Mouse (Mus musculus) cerebellum, postnatal 4 days (tissue): ENCODE measurements at regions not wholly inside any gene's neighbourhood (a gene's known extent, or its start where the extent isn't known, plus 50 kb on each side); places are given as distances from the start of the nearest gene placed in this dataset.
"Not testable (repeated sequence)": the region's sequence is repeated elsewhere in the genome, so short reads cannot be mapped to it uniquely, and the experiment has no call there.

Source experiments
- DNase-seq, 2 experiments: peaks; one replicate each; pipeline ENCODE4 v3.0.0; 2022; ENCODE audit warnings: low spot score in 2 of 2, mixed read lengths in 1 of 2

DNA sequence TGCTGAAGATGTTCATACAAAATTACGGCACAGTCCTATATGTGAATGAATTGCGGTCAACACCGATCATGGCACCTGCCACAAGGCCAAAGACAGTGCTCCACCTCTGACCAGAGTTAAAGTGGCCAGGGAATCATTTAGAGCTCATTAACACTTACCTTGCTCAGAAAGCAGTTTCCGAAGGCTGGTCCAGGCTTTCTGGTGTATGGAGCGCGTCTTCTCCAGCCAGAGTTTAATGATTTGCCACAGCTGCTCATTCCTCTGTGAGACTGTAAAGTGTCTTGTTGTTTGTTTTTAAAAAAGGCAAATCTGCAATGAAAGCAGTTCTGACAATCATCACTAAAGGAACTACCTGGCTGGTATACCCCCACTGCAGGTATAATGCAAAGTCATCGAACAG is 256.7 kb downstream of the Nfkbiz start:
- DNase-seq: no peak

DNA sequence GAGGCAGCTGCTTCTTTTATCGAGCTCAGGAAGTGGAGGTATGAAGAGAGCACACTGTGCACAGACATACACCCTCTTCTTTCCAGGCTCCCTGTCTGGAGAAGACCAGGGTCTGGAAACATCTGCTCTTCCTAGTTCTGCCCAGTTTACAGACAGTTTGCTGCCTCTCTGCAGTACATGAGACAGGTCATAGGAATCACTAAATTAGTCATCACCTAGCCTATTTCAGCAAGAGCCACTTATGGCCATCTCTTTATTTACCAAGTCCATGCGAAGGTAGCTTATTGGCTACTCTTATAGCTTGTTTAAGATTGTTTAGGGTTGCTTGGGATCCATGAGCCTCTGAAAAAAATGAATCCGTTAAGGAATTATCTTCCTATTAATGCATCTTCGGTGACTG is 257.9 kb downstream of the Nfkbiz start:
- DNase-seq: no peak

DNA sequence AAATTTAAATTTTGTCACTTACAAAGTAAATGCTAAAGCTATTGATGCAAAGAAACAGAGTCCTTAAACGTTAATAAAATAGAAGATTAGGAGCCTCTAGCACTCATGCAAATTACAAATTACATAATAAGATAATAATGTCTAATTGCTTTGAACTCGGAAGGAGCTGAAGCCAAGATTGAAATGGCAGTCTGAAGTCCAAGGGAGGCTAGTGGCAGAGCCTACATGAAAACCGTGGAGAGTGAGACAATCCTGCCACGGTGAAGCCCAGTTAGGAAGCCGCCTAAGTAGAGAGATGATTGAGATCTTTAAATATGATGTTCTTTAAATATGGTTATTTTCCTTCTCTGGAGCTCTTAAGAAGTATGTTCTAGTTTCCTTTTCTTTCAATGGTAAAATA is 260.0 kb downstream of the Nfkbiz start:
- no peak for DNase-seq

DNA sequence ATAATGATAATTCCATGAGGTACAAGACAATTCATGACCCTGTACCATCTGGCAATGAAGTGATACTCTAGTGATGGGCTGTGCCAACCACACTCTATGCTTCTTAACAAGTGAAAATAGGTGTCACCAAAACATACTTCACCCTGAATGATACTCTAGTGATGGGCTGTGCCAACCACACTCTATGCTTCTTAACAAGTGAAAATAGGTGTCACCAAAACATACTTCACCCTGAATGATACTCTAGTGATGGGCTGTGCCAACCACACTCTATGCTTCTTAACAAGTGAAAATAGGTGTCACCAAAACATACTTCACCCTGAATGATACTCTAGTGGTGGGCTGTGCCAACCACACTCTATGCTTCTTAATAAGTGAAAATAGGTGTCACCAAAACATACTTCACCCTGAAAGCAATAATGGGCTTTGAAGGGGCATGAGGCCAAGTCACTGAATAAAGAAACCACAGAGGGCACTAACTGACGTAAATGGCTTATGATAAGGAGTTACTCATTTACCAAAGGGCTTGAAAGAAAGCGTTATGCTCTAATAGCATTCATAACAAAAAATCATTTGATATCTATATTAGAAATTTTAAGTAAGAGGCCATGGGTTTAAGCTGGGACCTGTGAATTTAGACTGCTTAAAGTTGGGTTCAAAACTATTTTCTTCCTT is 263.0 kb downstream of the Nfkbiz start:
- DNase-seq: not testable (repeated sequence)

DNA sequence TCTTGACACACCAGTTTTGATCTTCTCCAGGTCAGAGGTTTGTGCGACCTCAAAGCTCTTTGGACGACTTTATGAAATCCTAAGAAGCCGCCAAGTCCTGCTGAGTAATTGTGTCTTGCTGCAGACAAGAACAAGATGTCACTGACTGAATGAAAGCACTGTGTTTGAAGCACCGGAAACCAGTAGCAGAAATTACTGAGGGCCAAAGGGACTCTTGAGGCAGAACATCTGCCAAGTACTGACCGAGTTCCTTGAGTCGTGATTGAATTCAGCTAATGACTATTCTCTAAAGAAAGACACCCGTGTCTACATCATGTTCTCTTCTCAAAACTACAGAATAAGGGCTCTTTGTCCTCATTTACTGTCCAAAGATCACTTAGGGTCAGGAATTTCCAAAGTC is 267.6 kb downstream of the Nfkbiz start:
- DNase-seq: no peak

DNA sequence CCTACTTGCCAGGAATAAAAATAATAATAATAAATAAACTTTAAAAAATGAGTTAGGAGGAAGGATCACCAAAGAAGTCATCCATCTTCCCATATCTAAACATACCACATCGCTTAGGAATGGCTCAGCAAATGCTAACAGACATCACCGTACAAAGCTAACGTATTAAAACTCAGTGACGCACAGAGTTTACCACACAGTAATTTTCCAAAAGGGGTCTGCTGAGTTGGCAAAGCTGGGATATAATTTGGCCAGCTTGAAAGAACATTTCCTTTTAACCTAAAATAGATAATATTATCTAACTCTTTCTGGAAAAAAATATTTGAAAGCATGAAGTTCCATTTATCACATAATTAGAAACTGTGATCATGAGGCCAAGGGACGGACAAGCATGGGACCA is 268.6 kb downstream of the Nfkbiz start:
- DNase-seq: no peak

DNA sequence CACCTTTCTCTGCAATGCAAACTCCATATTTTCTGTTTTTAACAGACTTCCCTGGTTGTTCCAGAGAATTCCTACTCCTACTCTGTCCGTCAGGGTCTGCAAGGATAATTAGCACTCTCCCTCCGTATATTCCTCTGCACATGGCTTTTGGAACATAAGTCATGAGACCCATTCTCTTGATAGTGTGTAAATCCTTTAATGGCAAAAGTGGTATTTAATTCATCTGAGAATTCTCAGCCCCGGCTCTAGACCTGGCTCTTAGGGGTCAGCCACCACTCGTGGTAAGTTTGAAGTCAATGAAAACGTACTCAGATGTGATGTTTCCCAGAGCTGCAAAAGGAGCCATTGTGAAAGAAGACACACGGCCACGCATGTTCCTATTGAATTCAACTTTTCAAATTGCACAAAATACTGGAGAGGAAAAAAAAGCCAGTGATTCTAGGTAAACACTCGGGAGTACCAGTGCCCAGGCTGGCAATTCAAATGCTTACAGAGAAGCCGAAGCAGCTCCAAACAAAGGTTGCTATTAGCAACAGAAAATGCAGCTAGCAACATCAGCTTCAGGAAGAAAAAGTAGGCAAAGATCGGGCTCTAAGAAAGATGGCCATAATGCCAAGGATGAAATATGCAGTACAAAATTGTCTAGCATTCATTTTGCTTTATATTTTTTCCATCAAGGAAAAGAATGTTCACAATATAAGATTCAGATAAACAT is 258.2 kb upstream of the Zpld1 start:
- no peak for DNase-seq

DNA sequence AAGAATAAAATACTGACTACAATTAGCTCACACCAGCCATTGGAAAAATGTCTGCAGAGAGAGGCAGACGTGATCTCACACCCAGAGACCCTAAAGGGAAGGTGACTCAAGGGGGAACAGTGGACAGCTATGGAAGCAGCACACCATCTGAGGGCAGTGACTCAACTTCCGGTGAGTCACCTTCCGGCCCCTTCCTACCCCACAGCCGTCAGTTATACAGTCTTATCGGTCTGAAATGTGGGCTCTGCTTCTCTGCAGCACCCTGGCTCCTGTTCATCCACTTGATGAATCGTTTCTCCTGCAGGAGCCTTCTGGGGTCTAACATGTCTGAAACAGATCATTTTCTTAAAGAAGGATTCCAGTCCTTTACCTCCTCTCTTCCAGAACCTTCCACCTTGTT is 257.4 kb upstream of the Zpld1 start:
- DNase-seq: no peak

DNA sequence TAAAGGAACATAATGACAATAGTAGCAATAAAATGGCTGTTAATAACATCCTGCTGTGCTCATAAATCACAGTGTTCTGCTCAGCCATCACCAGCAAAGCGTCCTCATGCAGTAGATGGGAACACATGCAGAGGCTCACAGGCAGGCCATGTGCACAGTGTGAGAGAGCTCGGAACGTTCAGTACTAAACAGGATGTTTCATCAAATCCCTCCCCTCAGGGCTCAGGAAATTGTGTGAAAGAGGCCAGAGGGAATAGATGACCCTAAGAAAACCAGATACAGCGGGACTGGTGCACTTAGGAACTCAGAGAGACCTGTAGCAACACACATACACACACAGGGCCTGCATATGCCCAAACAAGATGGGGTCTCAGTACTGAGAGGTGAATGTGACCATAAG is 256.1 kb upstream of the Zpld1 start:
- no peak for DNase-seq

DNA sequence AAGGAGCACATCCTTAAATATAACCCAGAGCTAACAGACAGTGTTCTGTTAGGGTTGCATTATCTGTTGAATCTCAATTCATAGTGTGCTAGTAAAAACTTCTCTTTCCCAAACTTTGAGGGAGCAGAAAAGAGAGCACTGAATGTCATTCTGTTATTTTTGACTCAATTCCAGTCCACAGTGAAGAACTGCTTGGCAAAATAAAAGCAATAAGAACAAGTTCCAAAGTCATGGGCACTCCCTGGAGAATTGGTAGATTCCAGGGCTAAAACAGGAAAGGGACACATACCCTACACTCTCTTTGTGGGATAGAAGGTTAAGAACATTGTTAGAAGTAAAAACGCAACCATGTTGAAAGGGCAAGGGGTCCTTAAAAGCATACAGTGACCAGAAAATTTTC is 253.6 kb upstream of the Zpld1 start:
- no peak for DNase-seq

DNA sequence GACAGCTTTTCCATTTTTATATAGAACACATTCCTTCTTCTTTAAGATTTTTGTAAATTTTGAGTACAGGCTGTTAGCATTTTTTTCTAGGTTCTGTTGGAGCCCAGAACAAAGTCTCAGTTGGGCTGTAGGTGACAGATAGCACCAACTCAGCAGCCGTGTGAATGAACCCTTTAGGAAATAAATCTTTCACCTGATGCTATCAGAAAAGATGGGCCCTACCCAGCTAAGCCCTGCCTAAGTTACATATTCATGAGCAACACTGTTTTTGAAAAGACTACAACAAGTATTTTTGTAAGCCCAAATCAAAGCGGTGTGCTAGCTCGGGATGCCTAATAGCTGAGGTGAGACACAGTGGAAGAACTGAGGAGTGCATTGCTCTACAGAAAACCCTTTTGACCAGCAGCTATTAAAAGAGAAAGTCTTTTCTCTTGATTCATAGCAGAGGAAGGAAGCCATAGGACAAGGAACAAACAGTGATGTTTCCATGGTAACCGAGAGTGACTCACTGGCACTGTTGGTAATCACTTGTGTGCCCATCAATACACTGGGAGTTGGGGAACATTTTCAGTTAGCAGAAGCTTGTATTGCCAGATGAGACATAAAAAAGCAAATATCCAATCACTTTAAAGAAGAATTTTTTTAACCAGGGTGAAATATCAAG is 253.0 kb upstream of the Zpld1 start:
- DNase-seq: no peak

DNA sequence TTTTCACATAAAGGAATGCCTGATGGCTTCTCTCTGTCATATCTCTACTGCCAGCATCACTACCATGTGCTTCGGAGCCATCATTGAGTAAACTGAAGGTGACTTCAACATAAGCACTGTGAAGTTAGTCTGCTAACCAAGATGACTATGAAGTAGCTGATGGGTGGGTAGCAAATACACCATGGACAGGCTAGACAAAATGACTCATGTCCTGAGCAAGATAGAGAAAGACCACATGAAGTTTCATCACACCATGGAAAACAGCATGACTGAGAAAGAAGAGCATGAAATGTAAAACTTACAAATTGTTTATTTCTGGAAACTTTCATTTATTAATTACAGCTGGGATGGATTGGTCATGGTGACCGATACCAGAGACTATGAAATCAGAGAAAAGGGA is 249.3 kb upstream of the Zpld1 start:
- no peak for DNase-seq

DNA sequence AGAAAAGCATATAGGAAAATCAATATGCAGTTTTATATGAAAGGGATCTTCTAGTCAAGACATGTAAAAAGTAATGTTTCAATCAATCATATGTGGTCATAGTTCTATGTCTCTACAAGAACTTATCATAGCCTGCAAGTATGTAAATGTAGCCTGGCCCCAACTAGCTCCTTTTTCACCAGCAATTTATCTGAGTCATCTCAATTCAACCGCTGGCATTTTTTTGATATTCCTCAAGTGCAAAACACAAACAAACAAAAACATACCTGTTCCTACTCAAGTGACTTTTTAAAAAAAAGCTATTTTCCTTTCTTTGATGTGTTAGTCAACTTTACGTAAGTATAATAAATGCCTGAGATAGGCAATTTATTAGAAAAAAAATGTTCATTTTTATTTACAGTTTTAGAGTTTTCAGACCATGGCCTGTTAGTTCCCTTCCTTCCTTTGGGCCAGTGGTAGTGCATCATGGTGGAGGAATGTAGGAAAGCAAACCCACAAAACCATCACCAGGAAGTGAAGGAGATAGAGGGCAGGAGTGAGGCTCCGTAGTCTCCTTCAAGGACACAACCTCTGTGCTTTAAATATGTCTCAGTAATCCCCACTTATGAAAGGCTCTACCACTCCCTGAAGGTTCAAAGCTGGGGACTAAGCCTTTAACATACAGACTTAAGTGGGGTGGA is 242.7 kb upstream of the Zpld1 start:
- DNase-seq: no peak

DNA sequence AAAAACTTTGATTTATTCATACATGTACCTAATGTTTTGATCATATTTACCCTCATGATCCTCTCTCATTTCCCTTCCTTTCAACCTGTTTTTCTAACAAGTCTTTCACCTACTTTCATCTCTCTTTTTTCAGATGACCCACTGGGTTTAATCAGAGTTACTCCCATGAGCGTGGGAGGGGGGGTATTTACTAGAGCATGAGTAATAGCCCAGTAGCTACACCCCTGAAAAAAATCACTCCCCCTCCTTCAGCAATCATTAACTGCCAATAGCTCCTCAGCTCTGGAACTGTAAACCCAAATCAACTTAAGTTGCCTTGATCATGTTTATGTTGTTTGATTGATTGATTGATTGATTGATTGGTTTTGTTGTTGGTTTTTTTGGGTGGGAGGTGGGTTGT is 241.4 kb upstream of the Zpld1 start:
- DNase-seq: no peak

DNA sequence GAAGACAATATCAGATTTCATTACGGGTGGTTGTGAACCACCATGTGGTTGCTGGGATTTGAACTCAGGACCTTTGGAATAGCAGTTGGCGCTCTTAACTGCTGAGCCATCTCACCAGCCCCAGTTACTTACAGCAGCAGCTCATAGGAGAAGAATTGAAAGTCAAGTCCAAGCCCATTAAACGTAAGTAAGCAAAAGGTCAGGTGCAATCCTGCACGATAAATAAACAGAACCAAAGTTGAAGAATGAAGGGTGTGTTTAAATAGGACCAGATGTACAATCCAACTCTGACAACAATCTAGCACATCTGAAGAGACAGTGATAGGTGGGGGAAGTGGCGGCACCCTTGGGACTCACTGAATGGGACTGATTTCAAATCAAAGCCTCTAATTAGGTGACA is 239.8 kb upstream of the Zpld1 start:
- DNase-seq: no peak

DNA sequence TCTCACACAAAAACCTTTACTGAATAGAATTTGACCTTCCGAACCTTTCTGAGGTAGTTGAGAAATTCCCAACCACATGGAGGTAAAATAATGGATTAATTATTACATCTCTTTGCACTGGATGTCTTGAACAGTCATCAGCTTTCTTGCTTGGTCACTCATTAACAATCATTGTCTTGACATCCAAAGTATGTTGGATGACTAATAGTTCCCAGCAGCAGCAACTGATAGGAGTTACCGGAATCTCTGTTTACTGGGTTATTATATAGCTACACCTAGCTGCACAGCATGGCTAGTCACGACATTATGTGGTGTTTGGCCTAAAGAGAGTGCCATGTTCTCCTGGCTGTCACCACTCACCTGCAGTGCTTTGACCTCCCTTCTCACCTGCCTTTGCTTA is 234.9 kb upstream of the Zpld1 start:
- no peak for DNase-seq

DNA sequence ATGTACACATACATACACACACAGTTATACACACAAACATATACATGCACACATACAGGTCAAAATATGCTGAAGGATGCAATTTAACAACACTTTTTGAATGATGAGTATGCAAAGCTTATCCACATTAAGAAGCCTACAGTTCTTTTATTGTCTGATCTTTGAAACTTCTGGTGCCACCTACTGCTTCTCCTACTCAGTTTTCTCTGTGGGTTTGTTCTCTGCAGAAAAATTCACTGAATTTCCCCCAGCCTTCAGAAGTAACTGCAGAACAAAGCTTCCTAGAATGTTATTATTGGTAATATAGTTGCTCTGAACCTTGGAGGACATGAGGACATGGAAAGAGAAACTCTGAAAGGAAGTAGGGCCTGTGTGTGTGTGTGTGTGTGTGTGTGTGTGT is 233.1 kb upstream of the Zpld1 start:
- DNase-seq: no peak

DNA sequence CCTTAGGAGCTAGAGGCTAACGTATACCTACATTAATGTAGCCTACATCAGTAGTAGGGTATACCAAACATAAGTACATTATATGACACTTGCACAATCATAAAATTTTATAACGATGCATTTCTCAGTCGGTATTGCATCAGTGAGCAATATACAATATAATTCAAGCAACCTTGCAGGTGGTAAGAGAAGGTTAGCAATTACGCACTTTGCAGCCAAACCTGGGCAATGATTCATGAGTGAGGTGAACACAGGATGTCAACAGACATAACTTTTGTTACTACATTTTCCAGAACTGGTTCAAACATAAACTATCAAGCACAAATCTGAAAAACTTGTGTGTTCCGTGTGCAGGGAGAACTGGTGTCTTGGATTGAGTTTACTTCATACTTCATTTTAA is 229.9 kb upstream of the Zpld1 start:
- no peak for DNase-seq

DNA sequence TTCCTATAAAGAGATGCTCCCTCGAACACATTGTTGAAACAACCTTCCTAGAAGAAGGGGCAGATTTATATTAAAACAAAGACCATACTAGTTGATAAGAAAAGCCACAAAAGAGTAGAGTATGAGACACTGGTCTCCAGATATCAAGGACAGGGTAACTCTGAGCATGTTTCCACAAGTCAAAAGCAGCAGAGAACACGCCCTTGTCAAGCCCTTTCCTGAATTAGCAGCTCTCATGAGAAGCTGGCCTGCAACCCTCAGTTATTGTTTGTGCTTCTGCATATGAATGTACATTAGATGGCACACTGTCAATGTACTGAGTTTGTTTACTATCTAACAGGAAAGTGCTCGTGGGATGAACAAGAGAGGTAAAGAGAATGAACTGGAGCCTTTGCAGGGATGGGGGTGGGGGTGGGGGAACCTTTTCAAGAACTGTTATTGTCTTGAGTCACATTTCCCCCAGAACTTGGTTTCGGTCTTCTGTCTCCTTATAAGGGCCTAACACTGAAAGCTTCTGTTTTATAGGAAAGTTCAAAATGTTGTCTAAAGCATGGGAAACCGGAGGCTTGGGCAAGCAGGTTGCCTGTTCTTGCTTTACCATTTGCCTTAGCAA is 228.6 kb upstream of the Zpld1 start:
- no peak for DNase-seq

DNA sequence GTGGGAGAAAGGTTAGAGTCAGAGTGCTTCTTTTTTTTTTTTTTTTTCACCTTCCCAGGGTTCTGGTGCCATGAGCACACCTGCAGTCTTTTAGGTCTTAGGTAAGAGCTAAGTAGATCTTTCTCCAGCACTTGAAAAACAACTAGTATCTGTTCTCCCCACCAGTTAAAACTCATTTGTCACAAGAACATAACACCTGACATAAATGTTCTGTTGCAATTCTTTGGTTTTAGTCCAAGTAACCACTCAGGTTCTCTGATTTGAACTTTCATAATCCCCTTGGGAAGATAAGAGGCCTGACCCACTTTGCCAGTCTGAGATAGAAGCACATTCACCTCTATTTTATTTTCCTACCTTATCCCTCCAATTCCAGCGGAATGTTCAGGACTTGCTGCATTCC is 225.5 kb upstream of the Zpld1 start:
- no peak for DNase-seq

DNA sequence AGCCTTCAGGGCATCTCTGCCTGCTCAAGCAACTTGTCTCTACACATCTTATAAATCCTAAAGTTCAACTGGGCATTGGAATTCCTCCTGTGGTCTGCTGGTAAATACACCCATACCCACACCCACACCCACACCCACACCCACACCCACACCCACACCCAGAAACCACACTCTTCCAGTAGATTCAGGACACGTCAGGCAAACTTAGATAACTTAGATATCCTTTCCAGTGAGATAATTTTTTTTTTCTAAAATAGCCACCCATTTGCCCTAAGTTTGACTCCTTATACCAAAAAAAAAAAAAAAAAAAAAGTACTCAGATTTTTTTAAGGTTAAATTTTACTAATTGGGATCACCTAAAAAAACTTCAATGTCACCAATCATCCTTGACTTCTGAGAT is 224.5 kb upstream of the Zpld1 start:
- DNase-seq: no peak

DNA sequence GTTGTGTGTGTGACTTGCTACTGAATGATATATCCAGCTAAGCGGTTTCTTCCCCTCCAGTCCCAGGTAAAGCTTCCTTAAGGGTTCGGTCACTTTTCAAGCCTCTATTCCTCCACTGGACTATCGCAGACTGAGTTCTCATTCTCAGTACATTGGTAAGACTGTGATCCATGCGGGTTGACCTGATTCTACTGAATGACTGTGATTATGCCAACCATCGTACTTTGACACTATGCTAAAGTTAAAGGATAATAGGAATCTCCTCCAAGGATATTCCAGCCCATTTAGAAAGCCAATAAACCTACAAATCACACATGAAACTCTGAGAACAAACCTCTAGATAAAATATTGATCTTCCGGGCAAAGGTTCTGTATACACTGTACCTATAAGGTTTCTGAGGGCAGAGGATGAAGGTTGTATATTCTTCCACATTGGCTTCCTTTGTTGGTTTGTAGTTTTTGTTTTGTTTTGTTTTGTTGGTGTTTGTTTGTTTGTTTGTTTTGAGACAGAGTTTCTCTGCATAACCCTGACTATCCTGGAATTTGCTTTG is 223.7 kb upstream of the Zpld1 start:
- no peak for DNase-seq
